Mouse (Mus musculus) MEL (cell line): Measurements from ENCODE around the gene Tra2b.

ENCODE experiments used
- CTCF ChIP-seq, 3 experiments: IDR thresholded peaks in 2 of 3; conservative IDR thresholded peaks in 1 of 3; 2 replicates each; pipeline ENCODE4 v1.5.1; 2011 to 2012; ENCODE audit warnings: low read length in 3 of 3, low read depth in 2 of 3, mild to moderate bottlenecking in 2 of 3, improper control_type of control experiment in 1 of 3, inconsistent platforms in 1 of 3, mixed read lengths in 1 of 3, moderate library complexity in 1 of 3; ENCODE audit not compliant: control insufficient read depth in 1 of 3, insufficient read depth in 1 of 3, poor library complexity in 1 of 3, severe bottlenecking in 1 of 3
- ZMIZ1 ChIP-seq: IDR thresholded peaks from 2 replicates; pipeline ENCODE4 v1.6.1; 2012; ENCODE audit warnings: low read depth, mild to moderate bottlenecking, inconsistent platforms, low read length, improper control_type of control experiment, moderate library complexity

- no peak for TF ChIP-seq ZMIZ1
- TF ChIP-seq CTCF (IDR thresholded peaks at IDR 0.05 in 2 of 3, conservative IDR thresholded peaks at IDR 0.05 in 1 of 3; ENCODE audit: control insufficient read depth in 1 of 3, insufficient read depth in 1 of 3, low read depth in 2 of 3, low read length in 3 of 3, poor library complexity in 1 of 3, severe bottlenecking in 1 of 3) = no peak
Observed at GRCm38 (mm10) chr16:22266384-22266783, 579 bp upstream of the Tra2b start.
